Mouse (Mus musculus) CH12.LX (cell line): ENCODE measurements around the gene Gcdh. TPM values are rescaled to one million over a fixed set of nuclear protein-coding genes. Genes with fewer than 3 reads are reported as not detected.

Source experiments
- DNase-seq: peaks from one replicate; pipeline ENCODE4 v3.0.0-alpha.2; 2013; ENCODE audit errors: extremely low read depth
- H3K27ac ChIP-seq: 2 replicates; pipeline ENCODE4 v1.5.1; 2012; ENCODE audit warnings: low read depth, mild to moderate bottlenecking, control low read depth, moderate library complexity; ENCODE audit not compliant: insufficient read depth
- H3K27me3 ChIP-seq: replicated peaks from 2 replicates; pipeline ENCODE3; 2012; ENCODE audit warnings: inconsistent platforms
- H3K36me3 ChIP-seq, 2 experiments: replicated peaks in 1 of 2; 2 replicates each; pipeline versions ENCODE3 to v1.6.1; 2012; ENCODE audit warnings: inconsistent platforms in 1 of 2, low read length in 1 of 2, mild to moderate bottlenecking in 1 of 2, mixed read lengths in 1 of 2, moderate library complexity in 1 of 2; ENCODE audit not compliant: control insufficient read depth in 1 of 2, insufficient read depth in 1 of 2
- H3K4me1 ChIP-seq, 2 experiments: 2 replicates each; pipeline ENCODE4 v1.6.1; 2012; ENCODE audit warnings: inconsistent platforms in 1 of 2, moderate library complexity in 1 of 2; ENCODE audit not compliant: insufficient read depth in 2 of 2, control insufficient read depth in 1 of 2
- H3K4me2 ChIP-seq: 2 replicates; pipeline ENCODE4 v1.6.1; 2012; ENCODE audit warnings: low read depth, mild to moderate bottlenecking, control low read depth; ENCODE audit not compliant: poor library complexity, insufficient read depth, severe bottlenecking
- H3K4me3 ChIP-seq, 3 experiments: fragments of 150-350 bp in 1 of 3; sonication (generic) in 1 of 3; replicated peaks in 1 of 3; 2 replicates each; pipeline versions ENCODE3 to v1.5.1; 2011 to 2012; ENCODE audit warnings: low read depth in 2 of 3, low read length in 2 of 3, mild to moderate bottlenecking in 2 of 3, moderate library complexity in 2 of 3, control low read depth in 1 of 3, improper control_type of control experiment in 1 of 3, inconsistent platforms in 1 of 3, mixed read lengths in 1 of 3; ENCODE audit not compliant: poor library complexity in 1 of 3
- H3K79me2 ChIP-seq: replicated peaks from 2 replicates; pipeline ENCODE4 v1.6.1; 2012; ENCODE audit warnings: mild to moderate bottlenecking, moderate library complexity; ENCODE audit not compliant: control insufficient read depth, poor library complexity, insufficient read depth, severe bottlenecking; ENCODE audit errors: extremely low read depth
- H3K9ac ChIP-seq: 2 replicates; pipeline ENCODE4 v1.6.1; 2012; ENCODE audit warnings: low read depth, mild to moderate bottlenecking, control low read depth, moderate library complexity; ENCODE audit not compliant: insufficient read depth
- H3K9me3 ChIP-seq: replicated peaks from 2 replicates; pipeline ENCODE3; 2012; ENCODE audit warnings: low read length, inconsistent platforms, mixed read lengths
- CHD1 ChIP-seq: IDR thresholded peaks from 2 replicates; pipeline ENCODE4 v1.6.1; 2012; ENCODE audit warnings: low read depth, low read length, improper control_type of control experiment, inconsistent platforms
- CHD2 ChIP-seq: IDR thresholded peaks from 2 replicates; pipeline ENCODE4 v1.6.1; 2011; ENCODE audit warnings: low read length, improper control_type of control experiment
- CTCF ChIP-seq, 2 experiments: IDR thresholded peaks in 1 of 2; conservative IDR thresholded peaks in 1 of 2; 2 replicates each; pipeline ENCODE4 v1.5.1; 2011 to 2012; ENCODE audit warnings: low read depth in 2 of 2, low read length in 2 of 2, improper control_type of control experiment in 1 of 2, inconsistent platforms in 1 of 2, mild to moderate bottlenecking in 1 of 2, moderate library complexity in 1 of 2
- ELF1 ChIP-seq: IDR thresholded peaks from 2 replicates; pipeline ENCODE4 v1.6.1; 2014; ENCODE audit warnings: low read depth, mild to moderate bottlenecking, inconsistent platforms, low read length, improper control_type of control experiment
- GABPA ChIP-seq: IDR thresholded peaks from 2 replicates; pipeline ENCODE4 v1.6.1; 2012; ENCODE audit warnings: low read depth, low read length, improper control_type of control experiment, inconsistent platforms; ENCODE audit not compliant: insufficient replicate concordance
- HCFC1 ChIP-seq: IDR thresholded peaks from 2 replicates; pipeline ENCODE4 v1.6.1; 2012; ENCODE audit warnings: low read depth, mild to moderate bottlenecking, inconsistent platforms, low read length, improper control_type of control experiment
- JUN ChIP-seq: IDR thresholded peaks from 2 replicates; pipeline ENCODE4 v1.6.1; 2011; ENCODE audit warnings: low read depth, mild to moderate bottlenecking, low read length, improper control_type of control experiment, moderate library complexity; ENCODE audit not compliant: insufficient read depth
- MAFK ChIP-seq: IDR thresholded peaks from 2 replicates; pipeline ENCODE4 v1.6.1; 2011; ENCODE audit warnings: low read length, improper control_type of control experiment; ENCODE audit not compliant: insufficient replicate concordance
- MAX ChIP-seq: IDR thresholded peaks from 2 replicates; pipeline ENCODE4 v1.6.1; 2011; ENCODE audit warnings: low read length, improper control_type of control experiment
- MAZ ChIP-seq: IDR thresholded peaks from 2 replicates; pipeline ENCODE4 v1.6.1; 2012; ENCODE audit warnings: low read depth, mild to moderate bottlenecking, inconsistent platforms, low read length, improper control_type of control experiment, moderate library complexity
- MXI1 ChIP-seq: IDR thresholded peaks from 2 replicates; pipeline ENCODE4 v1.6.1; 2011; ENCODE audit warnings: mild to moderate bottlenecking, low read depth, low read length, improper control_type of control experiment
- MYC ChIP-seq: IDR thresholded peaks from 2 replicates; pipeline ENCODE4 v1.6.1; 2011; ENCODE audit warnings: low read depth, mild to moderate bottlenecking, improper control_type of control experiment, low read length
- PAX5 ChIP-seq: IDR thresholded peaks from 2 replicates; pipeline ENCODE4 v1.6.1; 2012; ENCODE audit warnings: low read length, inconsistent platforms, mixed read lengths
- POLR2A ChIP-seq: IDR thresholded peaks from 2 replicates; pipeline ENCODE4 v1.6.1; 2011; ENCODE audit warnings: low read depth, mild to moderate bottlenecking, improper control_type of control experiment, low read length
- POLR2AphosphoS2 ChIP-seq: IDR thresholded peaks from 2 replicates; pipeline ENCODE4 v1.6.1; 2011; ENCODE audit warnings: low read depth, low read length, improper control_type of control experiment
- RAD21 ChIP-seq: IDR thresholded peaks from 2 replicates; pipeline ENCODE4 v1.6.1; 2011; ENCODE audit warnings: low read depth, mild to moderate bottlenecking, low read length, improper control_type of control experiment, moderate library complexity
- RCOR1 ChIP-seq: conservative IDR thresholded peaks from 2 replicates; pipeline ENCODE4 v1.6.1; 2012; ENCODE audit warnings: low read depth, mild to moderate bottlenecking, inconsistent platforms, low read length, improper control_type of control experiment
- SMC3 ChIP-seq: IDR thresholded peaks from 2 replicates; pipeline ENCODE4 v1.6.1; 2011; ENCODE audit warnings: low read depth, low read length, improper control_type of control experiment
- TBP ChIP-seq: conservative IDR thresholded peaks from 2 replicates; pipeline ENCODE4 v1.6.1; 2011; ENCODE audit warnings: low read depth, low read length, improper control_type of control experiment
- UBTF ChIP-seq: IDR thresholded peaks from 2 replicates; pipeline ENCODE4 v1.6.1; 2012; ENCODE audit warnings: low read depth, mild to moderate bottlenecking, inconsistent platforms, low read length, improper control_type of control experiment, moderate library complexity
- USF1 ChIP-seq: IDR thresholded peaks from 2 replicates; pipeline ENCODE4 v1.6.1; 2014; ENCODE audit warnings: low read depth, mild to moderate bottlenecking, inconsistent platforms, low read length, improper control_type of control experiment
- USF2 ChIP-seq: conservative IDR thresholded peaks from 2 replicates; pipeline ENCODE4 v1.6.1; 2011; ENCODE audit warnings: low read depth, low read length, improper control_type of control experiment
- ZKSCAN1 ChIP-seq: IDR thresholded peaks from 2 replicates; pipeline ENCODE4 v1.6.1; 2012; ENCODE audit warnings: low read depth, inconsistent platforms, low read length, improper control_type of control experiment, borderline replicate concordance
- ZMIZ1 ChIP-seq: IDR thresholded peaks from 2 replicates; pipeline ENCODE4 v1.6.1; 2012; ENCODE audit warnings: low read depth, mild to moderate bottlenecking, inconsistent platforms, low read length, improper control_type of control experiment
- dilution Hi-C: fragments of 300-500 bp; cut with MboI; formaldehyde crosslinking; loops from 2 replicates; pipeline ENCODE4 v1.14.3; 2020; ENCODE audit warnings: low sequenced_read_pairs; ENCODE audit not compliant: extremely low pct_unique_long_range_greater_than_20kb, extremely low pct_ligation_motif_present
- in situ Hi-C: fragments of 300-500 bp; cut with MboI; formaldehyde crosslinking; loops from 3 replicates; pipeline ENCODE4 v1.14.3; 2019; ENCODE audit warnings: low sequenced_read_pairs, low pct_ligation_motif_present, low pct_unique_long_range_greater_than_20kb, mixed read lengths
- polyA plus RNA-seq: library from polyadenylated mRNA; unstranded; fragments of >175 nt; gene quantifications from 2 replicates; pipeline ENCODE4 v1.2.1, GENCODE M21; 2012; ENCODE audit warnings: low read depth; ENCODE audit not compliant: insufficient read length
- total RNA-seq, 2 experiments: library from RNA; depleted of rRNA; stranded (reverse); fragments of 300-350 nt in 1 of 2; fragments of >200 nt in 1 of 2; gene quantifications; 2 replicates each; pipeline ENCODE4 v1.2.3; 2012 to 2014

The Gcdh gene
- total and polyA plus RNA-seq, 3 experiments = 13.7 to 26.2 (median 16.4) TPM

DNA sequence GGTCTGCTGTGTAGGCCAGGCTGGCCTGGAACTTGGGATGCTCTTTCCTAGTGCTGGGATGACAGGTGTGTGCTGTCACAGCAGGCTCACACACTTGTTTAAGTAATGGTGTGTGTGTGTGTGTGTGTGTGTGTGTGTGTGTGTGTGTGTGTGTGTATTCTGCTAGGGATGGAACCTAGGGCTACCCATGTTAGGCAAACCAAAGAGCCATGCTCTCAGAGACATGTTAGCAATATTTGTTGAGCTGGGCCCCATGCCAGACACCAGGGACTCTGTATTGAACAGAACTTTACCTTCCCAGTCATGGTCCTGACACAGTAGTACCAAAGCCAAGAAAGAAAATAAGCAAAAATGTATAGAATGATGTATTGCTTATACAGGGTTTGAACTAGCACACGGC is 33.8 kb upstream of the Gcdh start:
- no peak overlapping the region for H3K4me2 ChIP-seq
- H3K4me3 ChIP-seq = no peak overlapping the region
- H3K27ac ChIP-seq = no peak overlapping the region
- H3K9me3 ChIP-seq = no peaks in the 10 kb centered on the region
- no peak for DNase-seq
- in situ Hi-C loops = no loop called here
- H3K27me3 ChIP-seq = peaks cover 32% of the 10 kb centered on the region
- TF ChIP-seq RAD21 (no peak), RCOR1 (no peak), ELF1 (no peak), USF2 (no peak), UBTF (no peak), PAX5 (no peak), ZKSCAN1 (no peak), JUN (no peak), SMC3 (no peak), MAFK (no peak), MYC (no peak), MXI1 (no peak), MAZ (no peak), CTCF (conservative IDR thresholded peaks at IDR 0.05 in 1 of 2, IDR thresholded peaks at IDR 0.05 in 1 of 2; ENCODE audit: low read depth in 2 of 2, low read length in 2 of 2) (no peak), MAX (no peak), CHD2 (no peak)
- H3K79me2 ChIP-seq = no peaks in the 10 kb centered on the region
- H3K9ac ChIP-seq = no peak overlapping the region
- peaks cover 5 to 6% of the 10 kb centered on the region in 2 experiments; a peak in 3 of 4 replicates for H3K4me1 ChIP-seq
- H3K36me3 ChIP-seq = no peaks in the 10 kb centered on the region
- dilution Hi-C loops = no loop called here

DNA sequence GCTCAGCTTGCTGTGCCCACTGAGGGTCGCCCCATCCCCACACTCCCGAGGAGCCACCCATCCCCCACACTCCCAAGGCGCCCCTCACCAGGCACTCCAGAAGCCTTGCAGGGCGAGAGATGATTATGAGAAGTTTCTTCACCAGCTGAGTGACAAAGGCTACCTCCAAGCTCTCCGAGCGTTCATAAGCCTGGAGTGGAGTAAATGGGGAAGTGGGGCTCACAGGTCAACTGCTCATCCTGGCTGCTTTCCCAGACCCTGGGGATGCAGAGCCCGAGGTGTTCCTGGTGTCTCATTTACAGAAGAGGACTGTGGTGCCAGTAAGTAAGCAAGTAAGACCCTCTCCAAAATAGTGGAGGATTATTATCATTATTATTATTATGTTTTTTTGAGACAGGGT is 31.8 kb upstream of the Gcdh start:
- peaks cover 5 to 6% of the 10 kb centered on the region in 2 experiments; a peak in 3 of 4 replicates for H3K4me1 ChIP-seq
- TF ChIP-seq CHD2 (no peak), CHD1 (no peak), MAFK (no peak), PAX5 (no peak), POLR2A (no peak), USF2 (no peak), HCFC1 (no peak), ZMIZ1 (no peak), USF1 (no peak), POLR2AphosphoS2 (no peak), UBTF (no peak), ZKSCAN1 (no peak), TBP (no peak), MXI1 (no peak), SMC3 (no peak), GABPA (no peak)
- TF ChIP-seq, all 38 proteins: peak for 0
- H3K79me2 ChIP-seq = no peaks in the 10 kb centered on the region
- no peak for DNase-seq
- H3K27ac ChIP-seq = no peak overlapping the region
- dilution Hi-C loops (no loop called here), in situ Hi-C loops (no loop called here)
- peaks cover 21% of the 10 kb centered on the region for H3K27me3 ChIP-seq
- no peak overlapping the region for H3K4me3 ChIP-seq
- no peak overlapping the region for H3K9ac ChIP-seq
- no peak overlapping the region for H3K4me2 ChIP-seq
- no peaks in the 10 kb centered on the region for H3K9me3 ChIP-seq
- H3K36me3 ChIP-seq = peaks cover 0 to 2% of the 10 kb centered on the region in 2 experiments
